Mouse (Mus musculus) liver, postnatal 0 days (tissue): ENCODE results near the gene Efna1. TPM values are rescaled to one million over a fixed set of nuclear protein-coding genes. Genes with fewer than 3 reads are reported as not detected.
A peak's percentile ranks its signal among the peaks of the same experiment; 100 is the strongest.

Experiments
- ATAC-seq: fragments of 200-750 bp; cut with Nextera tagmentation; 2 replicates; pipeline ENCODE4 v1.8.0; 2017; ENCODE audit warnings: mild to moderate bottlenecking, moderate library complexity
- DNase-seq: peaks from one replicate; pipeline ENCODE4 v3.0.0-alpha.2; 2016
- H3K27ac ChIP-seq: fragments of 300-500 bp; sonication (generic); 2 replicates; pipeline ENCODE4 v1.5.1; 2014; ENCODE audit warnings: antibody characterized with exemption, moderate library complexity, mild to moderate bottlenecking, low read depth
- H3K27me3 ChIP-seq: fragments of 300-500 bp; sonication (generic); 2 replicates; pipeline ENCODE4 v1.6.1; 2014; ENCODE audit warnings: low read length, control low read depth, mixed read lengths; ENCODE audit not compliant: insufficient read depth
- H3K36me3 ChIP-seq: fragments of 300-500 bp; sonication (generic); replicated peaks from 2 replicates; pipeline ENCODE4 v1.6.1; 2014; ENCODE audit warnings: mild to moderate bottlenecking, control low read depth, low read length, moderate library complexity, mixed read lengths; ENCODE audit not compliant: insufficient read depth
- H3K4me1 ChIP-seq: fragments of 300-500 bp; sonication (generic); 2 replicates; pipeline ENCODE4 v1.6.1; 2014; ENCODE audit warnings: antibody characterized with exemption, mild to moderate bottlenecking, control low read depth; ENCODE audit not compliant: insufficient read depth
- H3K4me2 ChIP-seq: fragments of 300-500 bp; sonication (generic); 2 replicates; pipeline ENCODE4 v1.6.1; 2014; ENCODE audit warnings: low read depth, mild to moderate bottlenecking, low read length, moderate library complexity, mixed read lengths
- H3K4me3 ChIP-seq: fragments of 300-500 bp; sonication (generic); 2 replicates; pipeline ENCODE4 v1.5.1; 2014; ENCODE audit warnings: low read depth, low read length
- H3K9ac ChIP-seq: fragments of 300-500 bp; sonication (generic); replicated peaks from 2 replicates; pipeline ENCODE4 v1.6.1; 2014; ENCODE audit warnings: mild to moderate bottlenecking, moderate library complexity
- H3K9me3 ChIP-seq: fragments of 300-500 bp; sonication (generic); 2 replicates; pipeline ENCODE4 v1.6.1; 2016; ENCODE audit warnings: mild to moderate bottlenecking, control low read depth, low read length, mixed read lengths
- CTCF ChIP-seq: sonication (generic); IDR thresholded peaks from 2 replicates; pipeline ENCODE4 v1.5.1; 2016; ENCODE audit warnings: antibody characterized with exemption, low read depth
- EP300 ChIP-seq: IDR thresholded peaks from 2 replicates; pipeline ENCODE4 v1.6.1; 2016; ENCODE audit warnings: antibody characterized with exemption, low read depth, mild to moderate bottlenecking
- WGBS: fragments of 180-500 bp; shearing (Covaris S2); extraction: QIAGEN DNeasy Blood & Tissue Kit; methylation state at CpG from one replicate; pipeline ENCODE4 v1.1.7; 2014; ENCODE audit not compliant: insufficient replicate concordance; 5-methylcytosine and 5-hydroxymethylcytosine counted together
- polyA plus RNA-seq: library from polyadenylated mRNA; unstranded; fragments of >200 nt; fragmentation: Nextera tagmentation; extraction: Ambion mirVana; gene quantifications from 2 replicates; pipeline ENCODE4 v1.2.1, GENCODE M21; 2015

Efna1 gene
- polyA plus RNA-seq, 1 experiment from 2014 or later: 27.8 TPM

- Histone ChIP-seq H3K4me2 (peak overlapping the region; percentile 89), H3K4me3 (peak overlapping the region; percentile 22; the same call in 1 of the 2 replicates), H3K9me3 (no peaks in the 10 kb centered on the region), H3K27ac (no peak overlapping the region), H3K4me1 (peaks cover 36% of the 10 kb centered on the region), H3K27me3 (peaks cover 14% of the 10 kb centered on the region), H3K36me3 (peaks cover 5% of the 10 kb centered on the region; the same call in 1 of the 2 replicates), H3K9ac (no peak overlapping the region)
- DNase-seq (no peak), ATAC-seq (no peak)
- WGBS: under 1% methylated on average over 18 of the region's 26 CpGs
- TF ChIP-seq CTCF: no peak
Measured at GRCm38 (mm10) chr3:89244982-89245687, 35.8 kb downstream of the Efna1 start.

- Histone ChIP-seq H3K9me3 (no peaks in the 10 kb centered on the region), H3K27me3 (peaks cover 14% of the 10 kb centered on the region), H3K27ac (no peak overlapping the region), H3K9ac (no peak overlapping the region), H3K4me2 (peak overlapping the region; percentile 89), H3K4me3 (peak overlapping the region; percentile 22; the same call in 1 of the 2 replicates), H3K4me1 (peaks cover 36% of the 10 kb centered on the region), H3K36me3 (0 out of 2 replicates have a peak, but pooled peaks cover 2% of the 10 kb centered on the region)
- no peak for ATAC-seq
- 24% methylated on average over 24 of the region's 25 CpGs for WGBS
- TF ChIP-seq CTCF (peak; percentile 24), EP300 (no peak)
- DNase-seq: no peak
Measured at GRCm38 (mm10) chr3:89244158-89244981, 36.6 kb downstream of the Efna1 start.

- Histone ChIP-seq H3K27me3 (peaks cover 14% of the 10 kb centered on the region), H3K4me3 (no peak overlapping the region), H3K9ac (no peak overlapping the region), H3K9me3 (no peaks in the 10 kb centered on the region), H3K36me3 (no peaks in the 10 kb centered on the region), H3K4me1 (peaks cover 36% of the 10 kb centered on the region), H3K4me2 (peak overlapping the region; percentile 28; the same call in 1 of the 2 replicates), H3K27ac (no peak overlapping the region)
- 17% methylated on average over 14 of the region's 14 CpGs for WGBS
- peak; percentile 69 for DNase-seq
- 0 out of 2 replicates have a peak, but pooled peaks have one; percentile 34 for ATAC-seq
- no peak for TF ChIP-seq EP300
- peak; percentile 61 for TF ChIP-seq CTCF
Measured at GRCm38 (mm10) chr3:89243609-89244008, 37.3 kb downstream of the Efna1 start.

GRCm38 (mm10) chr3:89242331-89242895, 38.5 kb downstream of the Efna1 start:
- DNase-seq (peak; percentile 79), ATAC-seq (no peak)
- H3K4me3 ChIP-seq: no peak overlapping the region
- no peak overlapping the region for H3K9ac ChIP-seq
- no peaks in the 10 kb centered on the region for H3K9me3 ChIP-seq
- 58% methylated on average over 9 of the region's 9 CpGs for WGBS
- H3K4me2 ChIP-seq: no peak overlapping the region
- peaks cover 30% of the 10 kb centered on the region for H3K4me1 ChIP-seq
- peaks cover 14% of the 10 kb centered on the region for H3K27me3 ChIP-seq
- TF ChIP-seq EP300: no peak
- peak; percentile 85 for TF ChIP-seq CTCF
- H3K36me3 ChIP-seq: no peaks in the 10 kb centered on the region
- H3K27ac ChIP-seq: no peak overlapping the region

GRCm38 (mm10) chr3:89238494-89238893, 42.4 kb downstream of the Efna1 start:
- no peak for TF ChIP-seq CTCF
- no peak for TF ChIP-seq EP300

GRCm38 (mm10) chr3:89237682-89238081, 43.3 kb downstream of the Efna1 start:
- TF ChIP-seq EP300: no peak
- TF ChIP-seq CTCF: no peak
- no peak overlapping the region for H3K4me2 ChIP-seq
- H3K27me3 ChIP-seq: no peaks in the 10 kb centered on the region
- DNase-seq (no peak), ATAC-seq (no peak)
- peaks cover 6% of the 10 kb centered on the region; the same call in 1 of the 2 replicates for H3K4me1 ChIP-seq
- H3K4me3 ChIP-seq: no peak overlapping the region
- no peak overlapping the region for H3K9ac ChIP-seq
- no peaks in the 10 kb centered on the region for H3K9me3 ChIP-seq
- 83% methylated on average over 21 of the region's 21 CpGs for WGBS
- H3K36me3 ChIP-seq: no peaks in the 10 kb centered on the region
- no peak overlapping the region for H3K27ac ChIP-seq

More at GRCm38 (mm10) chr3:89238494-89238893, 42.4 kb downstream of the Efna1 start:
- ATAC-seq (no peak), DNase-seq (no peak)
- H3K4me1 ChIP-seq: peaks cover 7% of the 10 kb centered on the region
- no peak overlapping the region for H3K4me2 ChIP-seq
- WGBS: 51% methylated on average over 10 of the region's 12 CpGs
- no peak overlapping the region for H3K9ac ChIP-seq
- H3K27ac ChIP-seq: no peak overlapping the region
- no peaks in the 10 kb centered on the region for H3K27me3 ChIP-seq
- no peaks in the 10 kb centered on the region for H3K36me3 ChIP-seq
- no peak overlapping the region for H3K4me3 ChIP-seq
- H3K9me3 ChIP-seq: no peaks in the 10 kb centered on the region
